Mouse (Mus musculus) ovary, adult 10 weeks (tissue): Measurements from ENCODE around the gene Anks6. TPM values are rescaled to one million over a fixed set of nuclear protein-coding genes. Genes with fewer than 3 reads are reported as not detected.

ENCODE experiments used
- polyA plus RNA-seq: library from polyadenylated mRNA; stranded (reverse); fragments of 350-450 nt; fragmentation: Illumina TruSeq; extraction: RNeasy Lipid Tissue Mini Kit (QIAGEN cat#74804); gene quantifications from one replicate; pipeline ENCODE4 v1.2.3, GENCODE M21; 2014

Gene Anks6
- not detected for polyA plus RNA-seq

DNA sequence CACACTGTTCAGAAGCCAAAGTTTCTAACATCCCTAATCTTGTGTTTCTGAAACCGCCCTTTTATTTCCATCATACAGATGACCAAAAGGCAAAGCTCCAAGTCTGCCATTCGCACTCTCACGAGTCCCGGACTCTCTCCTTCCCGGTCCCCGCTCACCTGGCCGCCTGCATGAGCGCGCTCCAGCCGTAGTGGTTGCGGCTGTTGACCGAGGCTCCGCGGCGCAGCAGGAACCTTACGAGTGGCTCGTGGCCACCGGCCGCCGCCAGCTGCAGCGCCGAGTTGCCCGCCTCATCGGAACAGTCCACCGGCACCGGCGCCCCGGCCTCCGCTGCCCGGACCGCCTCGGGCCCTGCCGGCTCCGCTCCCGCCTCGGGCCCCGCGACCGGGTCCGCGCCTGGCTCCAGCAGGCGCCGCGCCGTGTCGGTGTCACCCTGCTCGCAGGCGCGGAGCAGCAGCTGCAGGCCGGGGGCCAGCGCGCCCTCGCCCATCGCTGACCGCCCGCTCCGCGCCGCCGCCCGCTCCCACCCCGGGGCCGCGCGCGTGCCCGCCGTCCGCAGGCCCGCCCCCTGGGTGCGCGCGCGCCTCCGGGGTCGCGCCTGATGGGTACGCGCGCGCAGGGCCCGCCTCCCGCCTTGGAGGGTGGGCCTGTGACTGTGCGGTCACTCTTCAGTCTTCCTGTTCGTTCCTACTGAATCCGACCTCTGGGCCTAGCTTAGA is at the start of gene Anks6:
Gene Anks6 (minus strand): TSS at position 637 of the 719 bp plus-strand sequence.

DNA sequence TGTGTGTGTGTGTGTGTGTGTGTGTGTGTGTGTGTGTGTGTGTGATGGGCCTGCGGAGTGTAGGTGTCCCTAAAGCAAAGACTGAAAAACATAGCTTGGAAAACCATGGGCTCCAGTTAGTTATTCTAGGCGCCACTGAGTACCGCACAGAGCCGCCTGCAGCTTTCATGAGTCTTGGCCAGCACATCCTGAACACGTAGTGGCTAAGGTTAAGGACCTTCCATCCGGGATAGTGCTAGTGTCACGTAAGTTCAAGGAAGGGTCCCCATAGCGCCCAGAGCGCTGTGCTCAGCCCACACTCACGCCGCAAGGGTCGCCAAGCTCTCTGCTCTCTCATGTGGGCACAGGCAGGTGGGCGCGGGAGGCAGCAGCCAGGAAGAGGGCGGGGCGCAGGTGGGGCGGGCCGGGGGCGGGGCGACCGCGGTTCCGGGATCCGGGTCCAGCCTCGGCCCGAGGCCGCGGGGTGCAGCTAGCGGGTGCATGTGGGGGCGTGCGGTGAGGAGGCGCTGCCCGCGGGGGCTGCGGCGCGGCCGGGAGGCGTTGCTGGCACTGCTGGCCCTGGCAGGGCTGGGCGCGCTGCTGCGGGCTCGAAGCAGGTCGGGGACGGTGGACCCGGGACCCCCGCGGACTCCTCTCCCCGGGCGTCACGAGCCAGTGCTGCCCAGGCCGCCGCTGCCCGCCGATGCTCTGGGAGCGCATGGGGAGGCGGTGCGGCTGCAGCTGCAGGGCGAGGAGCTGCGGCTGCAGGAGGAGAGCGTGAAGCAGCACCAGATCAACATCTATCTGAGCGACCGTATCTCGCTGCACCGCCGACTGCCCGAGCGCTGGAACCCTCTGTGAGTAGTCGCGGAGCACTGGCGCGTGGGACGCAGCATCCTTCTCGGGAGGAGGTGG is 34.5 kb upstream of the Anks6 start, which contains the start of gene Galnt12:
Gene Galnt12 (plus strand): TSS at position 417 of the 894 bp plus-strand sequence.

DNA sequence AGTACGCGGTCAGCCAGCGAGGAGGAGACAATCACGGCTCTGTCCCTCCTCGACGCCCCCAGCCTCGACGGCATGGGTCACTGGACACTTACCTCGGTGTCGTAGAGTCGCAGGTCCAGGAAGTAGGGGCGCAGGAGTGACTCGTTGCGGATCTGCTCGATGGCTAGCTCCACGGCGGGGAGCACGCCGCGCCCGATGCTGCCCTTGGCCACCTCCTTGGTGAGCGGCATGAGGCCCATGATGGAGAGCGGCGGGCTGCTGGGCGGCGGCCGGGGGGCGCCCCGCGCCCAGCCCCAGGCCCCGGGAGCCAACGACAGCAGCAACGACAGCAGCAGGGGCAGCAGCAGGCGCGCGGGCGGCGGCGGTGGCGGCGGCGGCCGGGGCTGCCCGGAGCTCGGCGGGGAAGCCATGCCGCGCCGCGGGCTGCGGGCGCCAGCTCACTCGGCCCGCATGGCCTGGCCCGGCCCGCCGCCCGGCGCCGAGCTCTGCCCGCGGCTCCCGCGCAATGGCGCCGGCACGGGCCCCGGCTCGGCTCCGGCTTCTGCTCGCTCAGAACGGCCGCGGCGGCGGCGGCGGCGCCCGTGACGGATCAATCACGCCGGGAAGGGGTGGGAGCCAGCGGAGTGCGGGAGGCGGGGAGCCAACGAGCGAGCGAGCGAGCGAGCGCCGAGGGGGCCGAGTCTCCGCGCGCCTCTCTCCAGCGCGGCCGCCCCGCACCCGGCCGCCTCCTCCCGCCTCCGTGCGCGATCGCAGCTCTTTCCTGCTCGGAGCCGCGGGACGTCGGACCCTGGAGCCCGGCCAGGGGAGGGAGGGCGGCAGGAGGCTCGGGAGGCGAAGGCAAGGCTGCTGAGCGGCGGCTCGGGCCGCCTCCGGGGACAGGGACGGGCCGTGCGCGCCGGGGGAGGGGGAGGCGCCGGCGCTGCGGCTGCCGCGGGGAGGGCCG is 65.9 kb downstream of the Anks6 start, which contains the start of gene Gabbr2:
Gene Gabbr2 (minus strand): TSS at position 858 of the 943 bp plus-strand sequence.

Other genes with a start within 250 kb of the Anks6 start
- gene Gabbr2, start 65.6 kb downstream of the Anks6 start, polyA plus RNA-seq: 0.26 TPM
- 3.1 TPM for gene Galnt12, start 34.5 kb upstream of the Anks6 start, polyA plus RNA-seq
- gene Col15a1, start 150.7 kb upstream of the Anks6 start, polyA plus RNA-seq: 59.2 TPM